Mouse (Mus musculus) kidney, embryonic 16.5 days (tissue): ENCODE measurements around the gene Pnpla8. TPM values are rescaled to one million over a fixed set of nuclear protein-coding genes. Genes with fewer than 3 reads are reported as not detected.

Experiments used
- ATAC-seq: fragments of 200-750 bp; cut with Nextera tagmentation; 2 replicates; pipeline ENCODE4 v1.8.0; 2017; ENCODE audit warnings: moderate TSS enrichment; ENCODE audit not compliant: low FRiP score, low TSS enrichment
- H3K27ac ChIP-seq: fragments of 300-500 bp; sonication (generic); 2 replicates; pipeline ENCODE4 v1.5.1; 2014; ENCODE audit warnings: low read length
- H3K27me3 ChIP-seq: fragments of 300-500 bp; sonication (generic); 2 replicates; pipeline ENCODE4 v1.6.1; 2014; ENCODE audit warnings: low read length, control low read depth, mixed read lengths; ENCODE audit not compliant: insufficient read depth
- H3K36me3 ChIP-seq: fragments of 300-500 bp; sonication (generic); 2 replicates; pipeline ENCODE4 v1.6.1; 2014; ENCODE audit warnings: low read length, control low read depth, mixed read lengths; ENCODE audit not compliant: insufficient read depth
- H3K4me1 ChIP-seq: fragments of 300-500 bp; sonication (generic); 2 replicates; pipeline ENCODE4 v1.6.1; 2014; ENCODE audit warnings: low read length, control low read depth, mixed read lengths; ENCODE audit not compliant: insufficient read depth
- H3K4me2 ChIP-seq: fragments of 300-500 bp; sonication (generic); replicated peaks from 2 replicates; pipeline ENCODE4 v1.6.1; 2014; ENCODE audit warnings: low read depth, low read length
- H3K4me3 ChIP-seq: fragments of 300-500 bp; sonication (generic); 2 replicates; pipeline ENCODE4 v1.5.1; 2014; ENCODE audit warnings: mild to moderate bottlenecking, low read length
- H3K9ac ChIP-seq: fragments of 300-500 bp; sonication (generic); replicated peaks from 2 replicates; pipeline ENCODE4 v1.6.1; 2014; ENCODE audit warnings: low read length
- H3K9me3 ChIP-seq: fragments of 300-500 bp; sonication (generic); 2 replicates; pipeline ENCODE4 v1.6.1; 2016; ENCODE audit warnings: low read length, control low read depth
- WGBS: fragments of 180-500 bp; shearing (Covaris S2); extraction: QIAGEN DNeasy Blood & Tissue Kit; methylation state at CpG from one replicate; pipeline ENCODE4 v1.1.7; 2014; 5-methylcytosine and 5-hydroxymethylcytosine counted together
- polyA plus RNA-seq: library from polyadenylated mRNA; unstranded; fragments of >200 nt; fragmentation: Nextera tagmentation; extraction: Ambion mirVana; gene quantifications from 2 replicates; pipeline ENCODE4 v1.2.1, GENCODE M21; 2015

Pnpla8 gene
- polyA plus RNA-seq, 1 experiment from 2014 or later = 81.1 TPM

GRCm38 (mm10) chr12:44221651-44222356 lies 634 bp downstream of the Pnpla8 start:
- H3K4me2 ChIP-seq = peak overlapping the region; percentile 80
- peak overlapping the region; percentile 68 for H3K4me3 ChIP-seq
- no peaks in the 10 kb centered on the region for H3K36me3 ChIP-seq
- WGBS = 1% methylated on average over 89 of the region's 89 CpGs
- peak; percentile 81; the same call in 1 of the 2 replicates for ATAC-seq
- H3K9me3 ChIP-seq = no peaks in the 10 kb centered on the region
- H3K9ac ChIP-seq = peak overlapping the region; percentile 84
- no peaks in the 10 kb centered on the region for H3K27me3 ChIP-seq
- H3K27ac ChIP-seq = no peak overlapping the region
- H3K4me1 ChIP-seq = no peaks in the 10 kb centered on the region

GRCm38 (mm10) chr12:44223044-44223443 lies 1.9 kb downstream of the Pnpla8 start:
- Histone ChIP-seq H3K27ac (no peak overlapping the region), H3K4me3 (no peak overlapping the region), H3K4me1 (no peaks in the 10 kb centered on the region), H3K27me3 (no peaks in the 10 kb centered on the region), H3K36me3 (no peaks in the 10 kb centered on the region), H3K4me2 (no peak overlapping the region), H3K9ac (no peak overlapping the region), H3K9me3 (no peaks in the 10 kb centered on the region)
- no peak for ATAC-seq
- 82% methylated on average over 3 of the region's 3 CpGs for WGBS

GRCm38 (mm10) chr12:44224650-44225049 lies 3.5 kb downstream of the Pnpla8 start:
- WGBS = 74% methylated on average over 3 of the region's 3 CpGs
- no peak overlapping the region for H3K27ac ChIP-seq
- no peak overlapping the region for H3K4me3 ChIP-seq
- H3K9ac ChIP-seq = no peak overlapping the region
- H3K9me3 ChIP-seq = no peaks in the 10 kb centered on the region
- no peaks in the 10 kb centered on the region for H3K27me3 ChIP-seq
- no peak for ATAC-seq
- H3K36me3 ChIP-seq = no peaks in the 10 kb centered on the region
- H3K4me2 ChIP-seq = no peak overlapping the region
- H3K4me1 ChIP-seq = no peaks in the 10 kb centered on the region

- WGBS = 63% methylated on average over 7 of the region's 7 CpGs
- H3K4me1 ChIP-seq = no peaks in the 10 kb centered on the region
- H3K4me2 ChIP-seq = no peak overlapping the region
- H3K4me3 ChIP-seq = no peak overlapping the region
- H3K27me3 ChIP-seq = no peaks in the 10 kb centered on the region
- ATAC-seq = peak; percentile 23; the same call in 1 of the 2 replicates
- no peak overlapping the region for H3K9ac ChIP-seq
- H3K9me3 ChIP-seq = no peaks in the 10 kb centered on the region
- no peaks in the 10 kb centered on the region for H3K36me3 ChIP-seq
- no peak overlapping the region for H3K27ac ChIP-seq
Measured at GRCm38 (mm10) chr12:44241090-44241489, 19.9 kb downstream of the Pnpla8 start.

- H3K36me3 ChIP-seq = no peaks in the 10 kb centered on the region
- H3K4me2 ChIP-seq = no peak overlapping the region
- H3K27ac ChIP-seq = no peak overlapping the region
- H3K27me3 ChIP-seq = no peaks in the 10 kb centered on the region
- WGBS = 88% methylated on average over 4 of the region's 4 CpGs
- H3K4me3 ChIP-seq = no peak overlapping the region
- ATAC-seq = no peak
- H3K9ac ChIP-seq = no peak overlapping the region
- no peaks in the 10 kb centered on the region for H3K4me1 ChIP-seq
- no peaks in the 10 kb centered on the region for H3K9me3 ChIP-seq
Measured at GRCm38 (mm10) chr12:44242407-44242806, 21.2 kb downstream of the Pnpla8 start.

GRCm38 (mm10) chr12:44245739-44246138 lies 24.6 kb downstream of the Pnpla8 start:
- 82% methylated on average over 3 of the region's 3 CpGs for WGBS
- no peak overlapping the region for H3K4me2 ChIP-seq

GRCm38 (mm10) chr12:44248309-44248977 lies 27.3 kb downstream of the Pnpla8 start:
- H3K9ac ChIP-seq = no peak overlapping the region
- ATAC-seq = no peak
- 66% methylated on average over 9 of the region's 9 CpGs for WGBS
- no peak overlapping the region for H3K4me2 ChIP-seq
- no peaks in the 10 kb centered on the region for H3K27me3 ChIP-seq
- no peaks in the 10 kb centered on the region for H3K9me3 ChIP-seq
- no peaks in the 10 kb centered on the region for H3K4me1 ChIP-seq
- H3K27ac ChIP-seq = no peak overlapping the region
- H3K4me3 ChIP-seq = no peak overlapping the region
- H3K36me3 ChIP-seq = no peaks in the 10 kb centered on the region

More at GRCm38 (mm10) chr12:44245739-44246138, 24.6 kb downstream of the Pnpla8 start:
- Histone ChIP-seq H3K9me3 (no peaks in the 10 kb centered on the region), H3K9ac (no peak overlapping the region), H3K4me3 (no peak overlapping the region), H3K4me1 (no peaks in the 10 kb centered on the region), H3K36me3 (no peaks in the 10 kb centered on the region), H3K27ac (no peak overlapping the region), H3K27me3 (no peaks in the 10 kb centered on the region)
- no peak for ATAC-seq

GRCm38 (mm10) chr12:44262612-44263011 lies 41.4 kb downstream of the Pnpla8 start:
- Histone ChIP-seq H3K4me1 (no peaks in the 10 kb centered on the region), H3K9me3 (peaks cover 4% of the 10 kb centered on the region; the same call in 1 of the 2 replicates), H3K4me2 (no peak overlapping the region), H3K9ac (no peak overlapping the region), H3K27me3 (no peaks in the 10 kb centered on the region), H3K4me3 (no peak overlapping the region), H3K27ac (no peak overlapping the region), H3K36me3 (no peaks in the 10 kb centered on the region)
- ATAC-seq = no peak

- Histone ChIP-seq H3K27ac (no peak overlapping the region), H3K4me3 (no peak overlapping the region), H3K27me3 (no peaks in the 10 kb centered on the region), H3K4me2 (no peak overlapping the region), H3K36me3 (no peaks in the 10 kb centered on the region), H3K4me1 (peaks cover 11% of the 10 kb centered on the region; the same call in 1 of the 2 replicates), H3K9ac (no peak overlapping the region), H3K9me3 (peaks cover 4% of the 10 kb centered on the region; the same call in 1 of the 2 replicates)
- ATAC-seq = no peak
- WGBS = 80% methylated on average over 3 of the region's 3 CpGs
Measured at GRCm38 (mm10) chr12:44265651-44266050, 44.5 kb downstream of the Pnpla8 start.

GRCm38 (mm10) chr12:44267196-44267595 lies 46.0 kb downstream of the Pnpla8 start:
- H3K9me3 ChIP-seq = peaks cover under 1% of the 10 kb centered on the region; the same call in 1 of the 2 replicates
- 80% methylated on average over 2 of the region's 2 CpGs for whole genome bisulfite sequencing

More at GRCm38 (mm10) chr12:44267196-44267595, 46.0 kb downstream of the Pnpla8 start:
- ATAC-seq = no peak
- Histone ChIP-seq H3K9ac (no peak overlapping the region), H3K4me1 (peaks cover 11% of the 10 kb centered on the region; the same call in 1 of the 2 replicates), H3K27ac (no peak overlapping the region), H3K4me2 (no peak overlapping the region), H3K4me3 (no peak overlapping the region), H3K36me3 (no peaks in the 10 kb centered on the region), H3K27me3 (no peaks in the 10 kb centered on the region)
